Mouse (Mus musculus): ENCODE measurements around the gene Crtc3.
A peak's percentile ranks its signal among the peaks of the same experiment; 100 is the strongest.

Gene Crtc3

GRCm38 (mm10) chr7:80682630-80683029 is 6.0 kb downstream of the Crtc3 start:
- DNase-seq, result no peak

GRCm38 (mm10) chr7:80680218-80680847 is 8.3 kb downstream of the Crtc3 start:
- peak; percentile 44 for DNase-seq

GRCm38 (mm10) chr7:80672323-80672722 is 16.4 kb downstream of the Crtc3 start:
- no peak for DNase-seq

GRCm38 (mm10) chr7:80670889-80671288 is 17.8 kb downstream of the Crtc3 start:
- no peak for DNase-seq

GRCm38 (mm10) chr7:80667190-80667589 is 21.5 kb downstream of the Crtc3 start:
- peak; percentile 47 for DNase-seq

GRCm38 (mm10) chr7:80666198-80666915 is 22.3 kb downstream of the Crtc3 start:
- DNase-seq, result peak; percentile 16

- peak; percentile 43 for DNase-seq
These were observed 27.6 kb downstream of the Crtc3 start for GRCm38 (mm10) chr7:80661082-80661481.

- DNase-seq, result no peak
These were observed 28.1 kb downstream of the Crtc3 start for GRCm38 (mm10) chr7:80660619-80661018.

GRCm38 (mm10) chr7:80657896-80658295 is 30.8 kb downstream of the Crtc3 start:
- peak; percentile 13 for DNase-seq

- no peak for DNase-seq
These were observed 33.2 kb downstream of the Crtc3 start for GRCm38 (mm10) chr7:80655350-80656013.

- DNase-seq, result no peak
These were observed 33.8 kb downstream of the Crtc3 start for GRCm38 (mm10) chr7:80654926-80655325.

- DNase-seq, result no peak
These were observed 34.3 kb downstream of the Crtc3 start for GRCm38 (mm10) chr7:80654393-80654792.

- DNase-seq, result no peak
These were observed 34.7 kb downstream of the Crtc3 start for GRCm38 (mm10) chr7:80653971-80654370.

- no peak for DNase-seq
These were observed 35.6 kb downstream of the Crtc3 start for GRCm38 (mm10) chr7:80653077-80653476.

GRCm38 (mm10) chr7:80652289-80652688 is 36.4 kb downstream of the Crtc3 start:
- no peak for DNase-seq

GRCm38 (mm10) chr7:80647437-80647871 is 41.2 kb downstream of the Crtc3 start:
- DNase-seq, result no peak

- DNase-seq, result no peak
These were observed 42.3 kb downstream of the Crtc3 start for GRCm38 (mm10) chr7:80646093-80647025.

GRCm38 (mm10) chr7:80642976-80643666 is 45.6 kb downstream of the Crtc3 start:
- no peak for DNase-seq

GRCm38 (mm10) chr7:80642552-80642951 is 46.1 kb downstream of the Crtc3 start:
- DNase-seq, result no peak

GRCm38 (mm10) chr7:80641899-80642298 is 46.8 kb downstream of the Crtc3 start:
- no peak for DNase-seq

- peak; percentile 50 for DNase-seq
These were observed 47.2 kb downstream of the Crtc3 start for GRCm38 (mm10) chr7:80641497-80641896.

- DNase-seq, result no peak
These were observed 48.7 kb downstream of the Crtc3 start for GRCm38 (mm10) chr7:80639981-80640380.

All from liver (tissue).